In the genomic region with DNA sequence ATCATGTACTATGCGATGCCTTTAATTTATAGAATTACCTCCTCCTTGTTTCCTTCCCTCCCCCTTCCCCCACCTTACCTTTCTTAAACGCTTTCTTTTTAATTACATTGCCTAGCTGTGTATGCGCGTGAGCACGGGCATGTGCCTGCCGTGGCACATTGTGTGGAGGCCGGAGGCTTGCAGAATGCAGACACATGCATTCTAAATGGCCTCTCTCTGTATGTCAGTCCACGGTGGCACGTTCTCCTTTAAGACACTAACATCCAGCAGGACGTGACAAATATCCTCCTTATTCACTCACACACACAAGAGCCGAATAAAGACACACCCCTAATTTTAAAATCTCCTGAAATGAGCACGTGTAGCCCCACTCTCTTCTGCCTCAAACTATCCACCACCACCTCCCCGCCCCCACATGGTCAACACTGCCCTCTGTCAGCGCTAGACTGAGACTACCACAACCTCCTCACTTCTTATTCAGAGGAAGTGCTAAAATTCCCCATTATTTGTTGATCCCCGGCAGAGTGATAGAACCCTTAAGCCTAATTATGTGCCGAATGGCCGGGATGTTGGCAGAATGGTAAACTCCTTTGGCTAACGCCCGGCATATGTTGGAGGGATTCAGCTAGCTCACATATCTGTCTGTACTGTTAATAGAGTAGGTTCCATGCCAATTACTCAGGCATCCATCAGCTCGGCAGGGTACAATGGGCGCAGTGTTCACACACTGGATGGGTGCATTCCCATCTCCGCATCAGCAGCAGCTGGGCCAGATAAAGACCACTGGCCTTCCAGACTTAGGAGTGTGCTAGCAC, we compare ENCODE assay signal across 8 mouse cellular contexts.
A peak's percentile ranks its signal among the peaks of the same experiment; 100 is the strongest.
DNase-seq lines count a peak whose midpoint lies in the region; ATAC-seq lines count a peak whose summit lies in the region.

No protein-coding gene starts in this region.

- peak overlapping the region; percentile 77 for H3K4me2 ChIP-seq in heart, embryonic 13.5 days
- peak overlapping the region; percentile 77 for H3K4me2 ChIP-seq in kidney, embryonic 15.5 days
- peak overlapping the region; percentile 82 for H3K4me2 ChIP-seq in liver, embryonic 13.5 days

- H3K36me3 ChIP-seq in erythroblast, embryonic 14.5 days (ENCODE audit: control insufficient read depth): no peaks in the 10 kb centered on the region
- no peaks in the 10 kb centered on the region for H3K36me3 ChIP-seq in heart, embryonic 13.5 days
- H3K36me3 ChIP-seq in kidney, embryonic 15.5 days: no peaks in the 10 kb centered on the region
- no peaks in the 10 kb centered on the region for H3K36me3 ChIP-seq in liver, embryonic 13.5 days

- H3K4me1 ChIP-seq in erythroblast, embryonic 14.5 days (ENCODE audit: control insufficient read depth): peaks cover 53% of the 10 kb centered on the region
- H3K4me1 ChIP-seq in heart, embryonic 13.5 days: peaks cover 55% of the 10 kb centered on the region
- peaks cover 55% of the 10 kb centered on the region for H3K4me1 ChIP-seq in kidney, embryonic 15.5 days
- peaks cover 57% of the 10 kb centered on the region for H3K4me1 ChIP-seq in liver, embryonic 13.5 days (replicated peaks)

- peak overlapping the region; percentile 80 for H3K27ac ChIP-seq in heart, embryonic 13.5 days (replicated peaks)
- H3K27ac ChIP-seq in kidney, embryonic 15.5 days: peak overlapping the region; percentile 91
- peak overlapping the region; percentile 51 for H3K27ac ChIP-seq in liver, embryonic 13.5 days

- WGBS in heart, embryonic 13.5 days: 13% methylated on average over 22 of the region's 22 CpGs
- 10% methylated on average over 22 of the region's 22 CpGs for WGBS in kidney, embryonic 15.5 days
- 14% methylated on average over 22 of the region's 22 CpGs for WGBS in liver, embryonic 13.5 days (ENCODE audit: insufficient replicate concordance)

- H3K9ac ChIP-seq in heart, embryonic 13.5 days: peak overlapping the region; percentile 79
- H3K9ac ChIP-seq in kidney, embryonic 15.5 days: peak overlapping the region; percentile 14; the same call in 1 of the 2 replicates
- peak overlapping the region; percentile 73 for H3K9ac ChIP-seq in liver, embryonic 13.5 days

- peaks cover 5% of the 10 kb centered on the region for H3K9me3 ChIP-seq in erythroblast, embryonic 14.5 days (ENCODE audit: control insufficient read depth, low read length)
- H3K9me3 ChIP-seq in heart, embryonic 13.5 days: 0 out of 2 replicates have a peak, but pooled peaks cover 6% of the 10 kb centered on the region
- 0 out of 2 replicates have a peak, but pooled peaks cover 4% of the 10 kb centered on the region for H3K9me3 ChIP-seq in kidney, embryonic 15.5 days (replicated peaks)
- no peaks in the 10 kb centered on the region for H3K9me3 ChIP-seq in liver, embryonic 13.5 days (replicated peaks)

- peak; percentile 41 for DNase-seq in A20 (ENCODE audit: low read depth, low spot score)
- no peak for DNase-seq in liver, embryonic 13.5 days
- peak; percentile 36 to 48 for DNase-seq in thymus, postnatal 36 days

- H3K4me3 ChIP-seq in erythroblast, embryonic 14.5 days (replicated peaks): peak overlapping the region; percentile 61
- H3K4me3 ChIP-seq in heart, embryonic 13.5 days: peak overlapping the region; percentile 54
- peak overlapping the region; percentile 43 for H3K4me3 ChIP-seq in kidney, embryonic 15.5 days (replicated peaks)
- peak overlapping the region; percentile 61 for H3K4me3 ChIP-seq in liver, embryonic 13.5 days (replicated peaks)

- peaks cover 29% of the 10 kb centered on the region for H3K27me3 ChIP-seq in erythroblast, embryonic 14.5 days (ENCODE audit: control insufficient read depth)
- no peaks in the 10 kb centered on the region for H3K27me3 ChIP-seq in heart, embryonic 13.5 days (replicated peaks)
- H3K27me3 ChIP-seq in kidney, embryonic 15.5 days: no peaks in the 10 kb centered on the region
- H3K27me3 ChIP-seq in liver, embryonic 13.5 days: no peaks in the 10 kb centered on the region

- ATAC-seq in activated CD4-positive, CD25-positive, alpha-beta regulatory T cell, adult 4 months: peak; percentile 33
- no peak; the same call in 1 of the 2 replicates for ATAC-seq in heart, embryonic 13.5 days (ENCODE audit: extremely low read depth, insufficient number of reproducible peaks, low FRiP score, low TSS enrichment)
- peak; percentile 70 for ATAC-seq in kidney, embryonic 15.5 days (replicated peaks; ENCODE audit: low FRiP score)
- peak; percentile 62; the same call in 1 of the 2 replicates for ATAC-seq in liver, embryonic 13.5 days (ENCODE audit: low read depth)
- peak; percentile 69 for ATAC-seq in monocyte, adult 5-6 weeks (replicated peaks; ENCODE audit: insufficient number of reproducible peaks, low FRiP score, low TSS enrichment, poor library complexity, severe bottlenecking)

Comparison
In these comparisons a context has a peak if more than half of its experiments do, and no peak if none do; other contexts are left out.
1. H3K9ac ChIP-seq: peak in every context shown above with its lines; median percentile 79 in heart, embryonic 13.5 days; 73 in liver, embryonic 13.5 days; 14 in kidney, embryonic 15.5 days.